Comparison of ENCODE assay signal across 11 mouse cellular contexts in genomic region chr7:105519771-105520170, GRCm38 (mm10). TPM values are rescaled to one million over a fixed set of nuclear protein-coding genes. Genes with fewer than 3 reads are reported as not detected.
"Had no signal": no experiment of that assay in that cellular context is flagged by ENCODE, and none has a peak within 500 bp of the region (broad histone marks: within the 10 kb centered on the region; RNA-seq: fewer than 3 reads in every experiment).

No protein-coding gene starts in this region.

- H3K4me3 ChIP-seq: limb, embryonic 15.5 days; liver, embryonic 12.5 days; midbrain, embryonic 10.5 days; myocyte; neural tube, embryonic 15.5 days had no signal

- H3K27ac ChIP-seq: limb, embryonic 15.5 days; liver, embryonic 12.5 days; midbrain, embryonic 10.5 days; neural tube, embryonic 15.5 days; stomach, postnatal 0 days had no signal

- H3K4me1 ChIP-seq: liver, embryonic 12.5 days had no signal

- DNase-seq: lung, postnatal 10 days; lung, postnatal 4 days; thymus, adult 18-20 months; thymus, postnatal 14 days had no signal

RNA-seq across cellular contexts. Expression of gene Cavin3, which starts 37.7 kb away (rescaled TPM):
- total RNA-seq: megakaryocyte, adult 5-6 weeks had no signal
